Mouse (Mus musculus) thymus, adult 2 months (tissue): ENCODE results near the gene Aunip. TPM values are rescaled to one million over a fixed set of nuclear protein-coding genes. Genes with fewer than 3 reads are reported as not detected.

Source experiments
- DNase-seq: peaks from one replicate; pipeline ENCODE4 v3.0.0; 2021
- H3K27ac ChIP-seq: fragments of 200-500 bp; 2 replicates; pipeline ENCODE4 v1.5.1; 2012; ENCODE audit warnings: low read length, control low read depth; ENCODE audit not compliant: control insufficient read depth, insufficient read depth
- H3K27me3 ChIP-seq: fragments of 200-500 bp; 2 replicates; pipeline ENCODE4 v1.6.1; 2012; ENCODE audit warnings: mild to moderate bottlenecking, low read length, moderate library complexity, mixed read lengths; ENCODE audit not compliant: control insufficient read depth, insufficient read depth
- H3K36me3 ChIP-seq: fragments of 200-500 bp; 2 replicates; pipeline ENCODE4 v1.6.1; 2012; ENCODE audit warnings: mild to moderate bottlenecking, low read length, moderate library complexity; ENCODE audit not compliant: control insufficient read depth, insufficient read depth
- H3K4me1 ChIP-seq: fragments of 200-500 bp; replicated peaks from 2 replicates; pipeline ENCODE4 v1.6.1; 2012; ENCODE audit warnings: low read length; ENCODE audit not compliant: control insufficient read depth, insufficient read depth
- H3K4me3 ChIP-seq: fragments of 200-500 bp; 2 replicates; pipeline ENCODE4 v1.5.1; 2012; ENCODE audit warnings: mild to moderate bottlenecking, low read length, control low read depth, moderate library complexity; ENCODE audit not compliant: control insufficient read depth, insufficient read depth
- CTCF ChIP-seq: fragments of 200-500 bp; IDR thresholded peaks from 2 replicates; pipeline ENCODE4 v1.5.1; 2012; ENCODE audit warnings: mild to moderate bottlenecking, control low read depth, low read length, moderate library complexity, borderline replicate concordance; ENCODE audit not compliant: control insufficient read depth, poor library complexity, insufficient read depth; ENCODE audit errors: extremely low read depth
- POLR2A ChIP-seq: fragments of 200-500 bp; IDR thresholded peaks from 2 replicates; pipeline ENCODE4 v1.6.1; 2012; ENCODE audit warnings: mild to moderate bottlenecking, low read length, control low read depth, moderate library complexity; ENCODE audit not compliant: control insufficient read depth, poor library complexity, insufficient read depth; ENCODE audit errors: extremely low read depth
- WGBS: fragments of 180-500 bp; shearing (Covaris S2); methylation state at CpG from one replicate; pipeline ENCODE4 v1.1.7; 2018; 5-methylcytosine and 5-hydroxymethylcytosine counted together
- polyA plus RNA-seq: library from polyadenylated mRNA; depleted of rRNA; stranded (reverse); fragments of >200 nt; gene quantifications from 2 replicates; pipeline ENCODE4 v1.2.3, GENCODE M21; 2012

Gene Aunip
- polyA plus RNA-seq, 1 experiment, result 2.1 TPM

- peaks cover 23% of the 10 kb centered on the region for H3K36me3 ChIP-seq
These were observed 42.1 kb upstream of the Aunip start for GRCm38 (mm10) chr4:134468578-134469266.

GRCm38 (mm10) chr4:134469341-134469796, 41.4 kb upstream of the Aunip start:
- Histone ChIP-seq H3K27me3 (no peaks in the 10 kb centered on the region), H3K36me3 (peaks cover 29% of the 10 kb centered on the region), H3K27ac (no peak overlapping the region), H3K4me1 (peaks cover 18% of the 10 kb centered on the region), H3K4me3 (no peak overlapping the region)
- TF ChIP-seq CTCF (no peak), POLR2A (no peak)
- DNase-seq, result no peak
- WGBS, result 10% methylated on average over 6 of the region's 6 CpGs

More at GRCm38 (mm10) chr4:134468578-134469266, 42.1 kb upstream of the Aunip start:
- DNase-seq, result peak; percentile 98
- Histone ChIP-seq H3K4me3 (peak overlapping the region; percentile 78), H3K27ac (peak overlapping the region; percentile 25; the same call in 1 of the 2 replicates), H3K27me3 (no peaks in the 10 kb centered on the region), H3K4me1 (peaks cover 18% of the 10 kb centered on the region)
- WGBS, result 1% methylated on average over 67 of the region's 68 CpGs
- TF ChIP-seq POLR2A (peak; percentile 35; the same call in 1 of the 2 replicates), CTCF (0 out of 2 replicates have a peak, but pooled peaks have one; percentile 34)

- WGBS, result 57% methylated on average over 3 of the region's 3 CpGs
These were observed 40.8 kb upstream of the Aunip start for GRCm38 (mm10) chr4:134469985-134470384.

GRCm38 (mm10) chr4:134471469-134471868, 39.3 kb upstream of the Aunip start:
- H3K36me3 ChIP-seq, result peaks cover 41% of the 10 kb centered on the region
- TF ChIP-seq POLR2A (no peak), CTCF (no peak)
- no peaks in the 10 kb centered on the region for H3K27me3 ChIP-seq
- H3K4me3 ChIP-seq, result no peak overlapping the region
- H3K27ac ChIP-seq, result no peak overlapping the region
- no peak for DNase-seq
- H3K4me1 ChIP-seq, result peaks cover 10% of the 10 kb centered on the region

More at GRCm38 (mm10) chr4:134469985-134470384, 40.8 kb upstream of the Aunip start:
- H3K36me3 ChIP-seq, result peaks cover 35% of the 10 kb centered on the region
- H3K27ac ChIP-seq, result no peak overlapping the region
- no peaks in the 10 kb centered on the region for H3K27me3 ChIP-seq
- H3K4me3 ChIP-seq, result no peak overlapping the region
- TF ChIP-seq CTCF, result no peak
- no peak for TF ChIP-seq POLR2A
- no peak for DNase-seq
- H3K4me1 ChIP-seq, result peaks cover 18% of the 10 kb centered on the region

GRCm38 (mm10) chr4:134473764-134474163, 37.0 kb upstream of the Aunip start:
- no peak for TF ChIP-seq POLR2A
- no peak for TF ChIP-seq CTCF
- 91% methylated on average over 4 of the region's 4 CpGs for WGBS
- Histone ChIP-seq H3K36me3 (peaks cover 41% of the 10 kb centered on the region), H3K27ac (no peak overlapping the region), H3K4me3 (no peak overlapping the region), H3K4me1 (no peaks in the 10 kb centered on the region), H3K27me3 (no peaks in the 10 kb centered on the region)
- no peak for DNase-seq

- peaks cover 41% of the 10 kb centered on the region for H3K36me3 ChIP-seq
- no peaks in the 10 kb centered on the region for H3K4me1 ChIP-seq
- no peak overlapping the region for H3K27ac ChIP-seq
- 94% methylated on average over 8 of the region's 8 CpGs for WGBS
- TF ChIP-seq CTCF, result no peak
- TF ChIP-seq POLR2A, result no peak
- DNase-seq, result no peak
- H3K4me3 ChIP-seq, result no peak overlapping the region
- no peaks in the 10 kb centered on the region for H3K27me3 ChIP-seq
These were observed 36.6 kb upstream of the Aunip start for GRCm38 (mm10) chr4:134474240-134474639.
